Mouse (Mus musculus): Measurements from ENCODE around the gene Dnajb11.

DNA sequence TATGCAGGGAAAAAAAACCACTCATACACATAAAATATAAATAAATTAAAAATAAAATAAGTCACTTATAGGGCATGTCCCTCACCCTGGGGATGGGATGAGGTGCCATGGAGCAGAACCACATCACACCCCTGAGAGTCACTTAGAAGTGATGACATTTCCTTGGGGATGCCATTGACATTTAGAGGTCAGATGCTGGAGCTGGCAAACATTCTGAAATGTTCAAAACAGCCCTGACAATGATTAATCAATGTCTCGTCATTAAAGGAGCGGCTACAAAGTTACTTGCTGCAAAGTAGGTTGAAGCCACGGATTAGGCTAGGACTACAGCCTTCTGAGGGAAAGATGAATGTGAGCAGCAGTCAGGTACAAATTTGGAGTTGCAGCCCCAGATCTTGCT lies 43.7 kb downstream of the Dnajb11 start:
- TF ChIP-seq CHD2 (IDR thresholded peaks at IDR 0.05; ENCODE audit: low read depth, low read length) = no peak
- TF ChIP-seq HCFC1 (IDR thresholded peaks at IDR 0.05; ENCODE audit: borderline replicate concordance, insufficient read depth, low read length) = no peak
